ENCODE assay signal across 12 mouse cellular contexts in the genomic region with DNA sequence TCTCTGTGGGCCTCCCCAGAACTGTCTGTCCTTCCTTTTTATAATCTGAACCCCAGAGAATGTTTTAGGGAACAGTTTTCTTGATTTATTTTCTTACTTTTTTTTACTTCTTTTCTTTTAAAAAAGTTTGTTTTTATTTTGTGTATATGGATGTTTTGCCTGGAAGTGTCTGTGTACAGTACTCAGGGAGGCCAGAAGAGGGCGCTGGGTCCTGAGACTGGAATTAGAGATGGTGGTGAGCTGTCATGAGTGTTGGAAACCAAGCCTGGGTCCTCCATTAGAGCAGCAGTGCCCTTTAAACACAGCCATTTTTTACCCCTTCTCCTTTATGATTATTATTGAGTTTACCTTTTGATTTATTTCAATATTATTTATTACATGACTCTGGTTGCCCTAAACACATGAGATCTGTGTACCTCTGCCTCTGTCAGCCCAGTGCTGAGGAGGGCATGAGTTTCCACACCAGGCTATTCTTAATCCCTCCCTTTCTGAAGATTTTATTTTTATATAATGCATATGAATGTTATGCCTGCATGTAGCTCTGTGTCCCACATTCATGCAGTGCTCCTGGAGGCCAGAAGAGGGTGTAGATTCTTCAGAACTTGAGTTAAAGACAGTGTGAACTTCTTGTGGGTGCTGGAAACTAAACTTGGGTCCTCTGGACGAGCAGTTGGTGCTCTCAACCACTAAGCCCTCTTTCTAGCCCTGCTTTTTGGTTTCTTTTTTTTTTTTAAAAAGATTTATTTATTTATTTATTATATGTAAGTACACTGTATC. TPM values are rescaled to one million over a fixed set of nuclear protein-coding genes. Genes with fewer than 3 reads are reported as not detected.
DNase-seq lines count a peak whose midpoint lies in the region; TF ChIP-seq lines count a peak whose summit lies in the region.
"Had no signal": no experiment of that assay in that cellular context is flagged by ENCODE, and none has a peak within 500 bp of the region (broad histone marks: within the 10 kb centered on the region; RNA-seq: fewer than 3 reads in every experiment).

No protein-coding gene starts in this region.

- no peaks in the 10 kb centered on the region for H3K27me3 ChIP-seq in kidney, adult 2 months (replicated peaks; ENCODE audit: control insufficient read depth, insufficient read depth, low read length)

- H3K4me3 ChIP-seq in kidney, adult 2 months (ENCODE audit: insufficient read depth, low read depth, low read length), result no peak overlapping the region
- H3K4me3 ChIP-seq in bone marrow, adult 2 months (replicated peaks; ENCODE audit: control insufficient read depth, low read depth, low read length), result no peak overlapping the region
- H3K4me3 ChIP-seq: heart, embryonic 10.5 days had no signal

- peak; percentile 57 for TF ChIP-seq CTCF in kidney, adult 2 months (conservative IDR thresholded peaks at IDR 0.05; ENCODE audit: insufficient read depth, insufficient read length, low read depth, low read length)
- TF ChIP-seq CTCF in bone marrow, adult 2 months (IDR thresholded peaks at IDR 0.05; ENCODE audit: control insufficient read depth, insufficient read depth, low read length), result peak; percentile 45; the same call in 1 of the 2 replicates

- peaks cover 5% of the 10 kb centered on the region; the same call in 1 of the 2 replicates for H3K4me1 ChIP-seq in kidney, adult 2 months (ENCODE audit: control insufficient read depth, insufficient read depth, low read length)
- no peaks in the 10 kb centered on the region for H3K4me1 ChIP-seq in bone marrow, adult 2 months (ENCODE audit: control insufficient read depth, insufficient read depth, low read length)

- WGBS in kidney, adult 2 months, result 66% methylated on average over 2 of the region's 2 CpGs
- 63% methylated on average over 2 of the region's 2 CpGs for WGBS in bone marrow, adult 2 months

- no peak for DNase-seq in kidney, adult 2 months
- DNase-seq in kidney, adult 8-10 months, result no peak
- DNase-seq in 3T3-L1 (ENCODE audit: low read depth, low spot score), result peak; percentile 57
- peak; percentile 37 for DNase-seq in A20 (ENCODE audit: low read depth, low spot score)
- no peak for DNase-seq in spleen, adult 12 weeks (ENCODE audit: low spot score)
- no peak for DNase-seq in c-Kit-positive CD71-positive TER-119-positive erythroid progenitor cells, embryonic 14.5 days (ENCODE audit: low spot score)
- DNase-seq: lung, postnatal 36 days; thymus, postnatal 36 days had no signal

- peaks cover 2% of the 10 kb centered on the region for H3K36me3 ChIP-seq in kidney, adult 2 months (ENCODE audit: control insufficient read depth, insufficient read depth, low read length)

- no peak overlapping the region for H3K27ac ChIP-seq in kidney, adult 2 months (ENCODE audit: insufficient read depth, low read depth, low read length)
- no peak overlapping the region for H3K27ac ChIP-seq in bone marrow, adult 2 months (ENCODE audit: control insufficient read depth, insufficient read depth, low read depth, low read length, poor library complexity)
- H3K27ac ChIP-seq: heart, embryonic 10.5 days; hindbrain, embryonic 14.5 days had no signal

- TF ChIP-seq POLR2A in kidney, adult 2 months (IDR thresholded peaks at IDR 0.05; ENCODE audit: low read depth, low read length), result no peak
- TF ChIP-seq POLR2A in bone marrow, adult 2 months (IDR thresholded peaks at IDR 0.05; ENCODE audit: borderline replicate concordance, control insufficient read depth, low read depth, low read length), result no peak

RNA-seq across cellular contexts. Expression of gene Poldip2, which starts 3.7 kb away (rescaled TPM):
- polyA plus RNA-seq in kidney, adult 2 months (2012; rRNA removed), result 115 and 118 TPM in 2 replicates
- 14.2 and 19.0 TPM in 2 replicates for polyA plus RNA-seq in bone marrow, adult 2 months (2011; ENCODE audit: insufficient read depth, insufficient read length, low replicate concordance, missing spikeins)

RNA-seq across cellular contexts. Expression of gene Tmem199, which starts 3.8 kb away (rescaled TPM):
- polyA plus RNA-seq in kidney, adult 2 months (2012; rRNA removed), result 14.0 and 15.9 TPM in 2 replicates
- polyA plus RNA-seq in bone marrow, adult 2 months (2011; ENCODE audit: insufficient read depth, insufficient read length, low replicate concordance, missing spikeins), result 6.5 and 16.5 TPM in 2 replicates

RNA-seq across cellular contexts. Expression of gene Sebox, which starts 12.5 kb away (rescaled TPM):
- polyA plus RNA-seq in kidney, adult 2 months (2012; rRNA removed), result not detected in 2 replicates
- polyA plus RNA-seq in bone marrow, adult 2 months (2011; ENCODE audit: insufficient read depth, insufficient read length, low replicate concordance, missing spikeins), result not detected in 2 replicates
- polyA plus RNA-seq: heart, embryonic 10.5 days; hindbrain, embryonic 14.5 days; spleen, adult 2 months had no signal

RNA-seq across cellular contexts. Expression of gene Vtn, which starts 16.8 kb away (rescaled TPM):
- polyA plus RNA-seq in kidney, adult 2 months (2012; rRNA removed), result 3.3 and 3.6 TPM in 2 replicates
- 6.2 and 19.7 TPM in 2 replicates for polyA plus RNA-seq in bone marrow, adult 2 months (2011; ENCODE audit: insufficient read depth, insufficient read length, low replicate concordance, missing spikeins)

RNA-seq across cellular contexts. Expression of gene Sarm1, which starts 18.2 kb away (rescaled TPM):
- 0.35 and 0.38 TPM in 2 replicates for polyA plus RNA-seq in kidney, adult 2 months (2012; rRNA removed)
- polyA plus RNA-seq in bone marrow, adult 2 months (2011; ENCODE audit: insufficient read depth, insufficient read length, low replicate concordance, missing spikeins), result not detected in 2 replicates

Comparison
In these comparisons a context has a peak if more than half of its experiments do, and no peak if none do; other contexts are left out.
1. DNase-seq: peak in 3T3-L1 (single experiment) and A20 (single experiment); none in kidney, adult 2 months (single experiment), kidney, adult 8-10 months (0 of 2), spleen, adult 12 weeks (single experiment) and c-Kit-positive CD71-positive TER-119-positive erythroid progenitor cells, embryonic 14.5 days (single experiment).